Mouse (Mus musculus) kidney, embryonic 15.5 days (tissue): ENCODE results near the gene Gpr35. TPM values are rescaled to one million over a fixed set of nuclear protein-coding genes. Genes with fewer than 3 reads are reported as not detected.

Experiments
- ATAC-seq: fragments of 200-750 bp; cut with Nextera tagmentation; replicated peaks from 2 replicates; pipeline ENCODE4 v1.8.0; 2017; ENCODE audit warnings: moderate TSS enrichment; ENCODE audit not compliant: low FRiP score
- H3K27ac ChIP-seq: fragments of 300-500 bp; sonication (generic); 2 replicates; pipeline ENCODE4 v1.5.1; 2015; ENCODE audit warnings: mild to moderate bottlenecking, inconsistent platforms
- H3K27me3 ChIP-seq: fragments of 300-500 bp; sonication (generic); 2 replicates; pipeline ENCODE4 v1.6.1; 2015; ENCODE audit warnings: inconsistent platforms
- H3K36me3 ChIP-seq: fragments of 300-500 bp; sonication (generic); 2 replicates; pipeline ENCODE4 v1.6.1; 2015; ENCODE audit warnings: inconsistent platforms
- H3K4me1 ChIP-seq: fragments of 300-500 bp; sonication (generic); 2 replicates; pipeline ENCODE4 v1.6.1; 2015; ENCODE audit warnings: inconsistent platforms
- H3K4me2 ChIP-seq: fragments of 300-500 bp; sonication (generic); 2 replicates; pipeline ENCODE4 v1.6.1; 2015; ENCODE audit warnings: moderate library complexity, mild to moderate bottlenecking, inconsistent platforms
- H3K4me3 ChIP-seq: fragments of 300-500 bp; sonication (generic); replicated peaks from 2 replicates; pipeline ENCODE4 v1.5.1; 2015; ENCODE audit warnings: mild to moderate bottlenecking, inconsistent platforms
- H3K9ac ChIP-seq: fragments of 300-500 bp; sonication (generic); 2 replicates; pipeline ENCODE4 v1.6.1; 2015; ENCODE audit warnings: mild to moderate bottlenecking, inconsistent platforms
- H3K9me3 ChIP-seq: fragments of 300-500 bp; sonication (generic); replicated peaks from 2 replicates; pipeline ENCODE4 v1.6.1; 2016; ENCODE audit warnings: inconsistent platforms
- WGBS: fragments of 180-500 bp; shearing (Covaris S2); methylation state at CpG from one replicate; pipeline ENCODE4 v1.1.7; 2015; ENCODE audit warnings: mixed read lengths; 5-methylcytosine and 5-hydroxymethylcytosine counted together
- polyA plus RNA-seq: library from polyadenylated mRNA; unstranded; fragments of >200 nt; fragmentation: Nextera tagmentation; extraction: Ambion mirVana; gene quantifications from 2 replicates; pipeline ENCODE4 v1.2.1, GENCODE M21; 2015

Gene Gpr35
- polyA plus RNA-seq, 1 experiment from 2014 or later = 0.56 TPM

GRCm38 (mm10) chr1:92911721-92912138 lies 38.9 kb upstream of the Gpr35 start:
- Histone ChIP-seq H3K4me2 (peak overlapping the region; percentile 91), H3K27me3 (no peaks in the 10 kb centered on the region), H3K4me3 (peak overlapping the region; percentile 83), H3K36me3 (peaks cover 31% of the 10 kb centered on the region), H3K27ac (peak overlapping the region; percentile 90), H3K9ac (peak overlapping the region; percentile 88), H3K4me1 (peaks cover 39% of the 10 kb centered on the region), H3K9me3 (no peaks in the 10 kb centered on the region)
- 39% methylated on average over 8 of the region's 8 CpGs for WGBS
- ATAC-seq = no peak

GRCm38 (mm10) chr1:92912286-92912685 lies 38.4 kb upstream of the Gpr35 start:
- H3K27me3 ChIP-seq = no peaks in the 10 kb centered on the region
- 30% methylated on average over 1 of the region's 1 CpGs for whole genome bisulfite sequencing
- H3K4me3 ChIP-seq = peak overlapping the region; percentile 83
- peaks cover 39% of the 10 kb centered on the region for H3K4me1 ChIP-seq
- 0 out of 2 replicates have a peak overlapping the region, but pooled peaks have one; percentile 90 for H3K27ac ChIP-seq
- H3K36me3 ChIP-seq = peaks cover 36% of the 10 kb centered on the region
- H3K9ac ChIP-seq = peak overlapping the region; percentile 88; the same call in 1 of the 2 replicates
- no peaks in the 10 kb centered on the region for H3K9me3 ChIP-seq
- peak overlapping the region; percentile 91 for H3K4me2 ChIP-seq
- no peak for ATAC-seq

GRCm38 (mm10) chr1:92914239-92914638 lies 36.4 kb upstream of the Gpr35 start:
- Histone ChIP-seq H3K36me3 (peaks cover 56% of the 10 kb centered on the region), H3K4me1 (peaks cover 31% of the 10 kb centered on the region), H3K9me3 (no peaks in the 10 kb centered on the region), H3K4me2 (no peak overlapping the region), H3K27ac (no peak overlapping the region), H3K9ac (no peak overlapping the region), H3K27me3 (no peaks in the 10 kb centered on the region), H3K4me3 (no peak overlapping the region)
- no peak for ATAC-seq
- WGBS = 66% methylated on average over 4 of the region's 4 CpGs

GRCm38 (mm10) chr1:92914993-92915392 lies 35.7 kb upstream of the Gpr35 start:
- Histone ChIP-seq H3K4me1 (peaks cover 25% of the 10 kb centered on the region), H3K27me3 (no peaks in the 10 kb centered on the region), H3K27ac (no peak overlapping the region), H3K36me3 (peaks cover 63% of the 10 kb centered on the region), H3K4me2 (no peak overlapping the region), H3K4me3 (no peak overlapping the region), H3K9me3 (no peaks in the 10 kb centered on the region), H3K9ac (no peak overlapping the region)
- ATAC-seq = no peak
- WGBS = 88% methylated on average over 11 of the region's 11 CpGs

GRCm38 (mm10) chr1:92916725-92917124 lies 33.9 kb upstream of the Gpr35 start:
- no peak overlapping the region for H3K4me2 ChIP-seq
- no peaks in the 10 kb centered on the region for H3K27me3 ChIP-seq
- no peak overlapping the region for H3K9ac ChIP-seq
- no peak overlapping the region for H3K27ac ChIP-seq
- no peak overlapping the region for H3K4me3 ChIP-seq
- no peaks in the 10 kb centered on the region for H3K9me3 ChIP-seq
- peaks cover 77% of the 10 kb centered on the region for H3K36me3 ChIP-seq
- WGBS = 90% methylated on average over 9 of the region's 9 CpGs
- peaks cover 15% of the 10 kb centered on the region for H3K4me1 ChIP-seq
- ATAC-seq = no peak

GRCm38 (mm10) chr1:92919151-92919550 lies 31.5 kb upstream of the Gpr35 start:
- 94% methylated on average over 11 of the region's 11 CpGs for WGBS
- peaks cover 72% of the 10 kb centered on the region for H3K36me3 ChIP-seq
- no peak overlapping the region for H3K9ac ChIP-seq
- H3K9me3 ChIP-seq = no peaks in the 10 kb centered on the region
- no peaks in the 10 kb centered on the region for H3K4me1 ChIP-seq
- H3K27me3 ChIP-seq = no peaks in the 10 kb centered on the region
- no peak overlapping the region for H3K4me3 ChIP-seq
- no peak overlapping the region for H3K4me2 ChIP-seq
- H3K27ac ChIP-seq = no peak overlapping the region
- no peak for ATAC-seq

GRCm38 (mm10) chr1:92919775-92920174 lies 30.9 kb upstream of the Gpr35 start:
- no peak overlapping the region for H3K4me3 ChIP-seq
- WGBS = 86% methylated on average over 12 of the region's 12 CpGs
- peaks cover 66% of the 10 kb centered on the region for H3K36me3 ChIP-seq
- no peaks in the 10 kb centered on the region for H3K27me3 ChIP-seq
- H3K4me1 ChIP-seq = no peaks in the 10 kb centered on the region
- H3K9ac ChIP-seq = no peak overlapping the region
- H3K4me2 ChIP-seq = no peak overlapping the region
- H3K9me3 ChIP-seq = no peaks in the 10 kb centered on the region
- H3K27ac ChIP-seq = no peak overlapping the region
- ATAC-seq = 0 out of 2 replicates have a peak, but pooled peaks have one; percentile 2

GRCm38 (mm10) chr1:92920474-92921200 lies 30.0 kb upstream of the Gpr35 start:
- ATAC-seq = no peak
- H3K4me2 ChIP-seq = no peak overlapping the region
- H3K4me3 ChIP-seq = no peak overlapping the region
- H3K27me3 ChIP-seq = no peaks in the 10 kb centered on the region
- H3K36me3 ChIP-seq = peaks cover 57% of the 10 kb centered on the region
- no peak overlapping the region for H3K9ac ChIP-seq
- H3K9me3 ChIP-seq = no peaks in the 10 kb centered on the region
- no peaks in the 10 kb centered on the region for H3K4me1 ChIP-seq
- H3K27ac ChIP-seq = no peak overlapping the region
- WGBS = 89% methylated on average over 7 of the region's 7 CpGs

- 84% methylated on average over 4 of the region's 4 CpGs for WGBS
- Histone ChIP-seq H3K27me3 (0 out of 2 replicates have a peak, but pooled peaks cover 3% of the 10 kb centered on the region), H3K9ac (no peak overlapping the region), H3K4me1 (no peaks in the 10 kb centered on the region), H3K9me3 (no peaks in the 10 kb centered on the region), H3K27ac (no peak overlapping the region), H3K4me2 (no peak overlapping the region), H3K4me3 (no peak overlapping the region), H3K36me3 (peaks cover 48% of the 10 kb centered on the region)
- ATAC-seq = no peak
Measured at GRCm38 (mm10) chr1:92921496-92921895, 29.2 kb upstream of the Gpr35 start.

- peaks cover 5% of the 10 kb centered on the region; the same call in 1 of the 2 replicates for H3K9me3 ChIP-seq
- H3K4me2 ChIP-seq = no peak overlapping the region
- ATAC-seq = no peak
- no peak overlapping the region for H3K27ac ChIP-seq
- H3K9ac ChIP-seq = no peak overlapping the region
- H3K27me3 ChIP-seq = 0 out of 2 replicates have a peak, but pooled peaks cover 16% of the 10 kb centered on the region
- H3K4me1 ChIP-seq = peaks cover 7% of the 10 kb centered on the region
- no peak overlapping the region for H3K4me3 ChIP-seq
- 41% methylated on average over 1 of the region's 1 CpGs for WGBS
- H3K36me3 ChIP-seq = no peaks in the 10 kb centered on the region
Measured at GRCm38 (mm10) chr1:92930171-92930706, 20.4 kb upstream of the Gpr35 start.

- ATAC-seq = no peak
- Histone ChIP-seq H3K4me3 (peak overlapping the region; percentile 84), H3K36me3 (peaks cover 9% of the 10 kb centered on the region), H3K9me3 (peaks cover 5% of the 10 kb centered on the region; the same call in 1 of the 2 replicates), H3K4me2 (peak overlapping the region; percentile 74), H3K4me1 (peaks cover 25% of the 10 kb centered on the region), H3K27ac (peak overlapping the region; percentile 98), H3K9ac (peak overlapping the region; percentile 79; the same call in 1 of the 2 replicates), H3K27me3 (0 out of 2 replicates have a peak, but pooled peaks cover 6% of the 10 kb centered on the region)
- WGBS = 83% methylated on average over 4 of the region's 4 CpGs
Measured at GRCm38 (mm10) chr1:92933611-92934010, 17.1 kb upstream of the Gpr35 start.

GRCm38 (mm10) chr1:92934182-92934827 lies 16.4 kb upstream of the Gpr35 start, which contains the start of gene Capn10:
Capn10 (plus strand) TSS chr1:92934376.
- Histone ChIP-seq H3K4me3 (peak within 1 kb of the TSS; percentile 84), H3K27me3 (0 out of 2 replicates have a peak, but pooled peaks cover 3% of the 10 kb centered on the region), H3K4me1 (peaks cover 25% of the 10 kb centered on the region), H3K9ac (peak within 1 kb of the TSS; percentile 79), H3K27ac (peak within 1 kb of the TSS; percentile 98), H3K4me2 (peak within 1 kb of the TSS; percentile 74), H3K36me3 (peaks cover 16% of the 10 kb centered on the region), H3K9me3 (peaks cover 5% of the 10 kb centered on the region; the same call in 1 of the 2 replicates)
- under 1% methylated on average over 45 of the region's 45 CpGs for WGBS
- ATAC-seq = peak; percentile 100
